Mouse (Mus musculus) inflammation-experienced regulatory T-cells (primary cell): ENCODE measurements around the gene Spns3. TPM values are rescaled to one million over a fixed set of nuclear protein-coding genes. Genes with fewer than 3 reads are reported as not detected.

Source experiments
- polyA plus RNA-seq, 2 experiments: library from polyadenylated mRNA; unstranded; fragments of 100-300 nt; shearing (Covaris generic); gene quantifications; one replicate each; pipeline ENCODE4 v1.2.1; 2017

Gene Spns3
- 1 to 10 TPM in 1 of 2 experiments, under 1 TPM in 1; 0.29 to 2.2 TPM for polyA plus RNA-seq

DNA sequence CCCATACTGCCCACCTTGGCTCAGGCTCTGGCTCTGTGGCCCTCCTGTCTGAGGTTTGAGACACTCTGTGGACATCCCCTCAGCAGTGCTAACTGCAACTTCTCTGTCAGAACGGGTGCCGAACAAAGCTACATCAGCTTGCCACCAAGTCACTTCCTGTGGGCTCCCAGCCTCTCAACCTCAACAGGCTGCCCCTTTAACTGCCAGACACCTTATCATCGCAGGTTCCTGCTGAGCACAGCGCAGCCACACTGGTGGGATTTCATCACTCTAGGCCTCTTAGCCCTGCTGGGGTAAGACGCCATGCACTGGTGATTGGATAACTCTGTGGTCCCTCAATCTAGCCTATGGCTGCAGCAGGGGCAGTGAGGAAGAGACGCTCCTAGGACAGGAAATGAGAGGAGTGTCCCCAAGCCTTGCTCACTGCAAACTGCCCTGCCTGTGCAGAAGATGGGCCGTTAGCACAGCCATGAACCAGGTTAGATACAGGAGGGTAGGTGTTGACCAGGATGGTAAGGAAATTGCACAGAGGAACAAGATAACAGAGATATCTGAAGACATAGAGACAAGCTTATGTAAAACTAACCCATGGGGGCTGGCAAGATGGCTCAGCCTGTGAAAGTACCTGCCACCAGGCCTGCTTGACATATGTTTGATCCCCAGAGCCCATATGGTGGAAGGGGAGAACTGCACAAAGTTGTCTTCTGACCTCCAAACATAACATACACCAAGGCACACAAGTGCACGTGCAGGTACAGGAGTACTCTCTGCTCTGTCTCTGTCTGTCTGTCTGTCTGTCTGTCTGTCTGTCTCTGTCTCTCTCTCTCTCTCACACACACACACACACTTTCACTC, at the start of gene Spns3:
Gene Spns3 (minus strand): TSS at position 373 of the 855 bp plus-strand sequence.

DNA sequence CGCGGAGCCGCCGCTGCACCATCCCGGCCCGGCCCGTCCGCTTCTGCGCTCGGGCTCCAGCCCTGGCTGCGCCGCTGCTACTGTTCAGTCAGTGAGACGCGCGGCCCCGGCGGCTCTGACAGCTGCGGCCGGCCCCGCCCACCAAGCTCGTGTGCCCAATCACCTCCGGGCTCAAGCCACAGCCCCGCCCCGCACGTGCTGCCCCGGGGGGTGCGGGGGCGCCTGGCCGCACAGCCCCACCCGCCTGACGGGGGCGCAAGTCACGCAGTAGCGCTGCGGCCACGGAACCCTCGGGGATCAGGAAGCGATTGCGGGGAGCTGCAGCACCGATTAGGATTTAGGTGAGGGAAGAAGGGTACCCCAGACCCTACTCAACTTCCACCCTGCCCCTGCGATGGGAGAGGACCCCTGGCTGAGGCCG, 60.4 kb downstream of the Spns3 start, which contains the start of gene Spns2:
Gene Spns2 (minus strand): TSS at position 24 of the 421 bp plus-strand sequence.

Other genes starting within 250 kb of the Spns3 start
- gene Xaf1, start 248.9 kb downstream of the Spns3 start, polyA plus RNA-seq = 10 to 100 TPM; 64.3 to 80.6 TPM
- 1 to 10 TPM in 1 of 2 experiments, under 1 TPM in 1; 0.34 to 1.4 TPM for gene Fbxo39, start 236.1 kb downstream of the Spns3 start, polyA plus RNA-seq
- not detected for gene Tekt1, start 188.1 kb downstream of the Spns3 start, polyA plus RNA-seq
- gene Smtnl2, start 138.8 kb downstream of the Spns3 start, polyA plus RNA-seq = 1 to 10 TPM in 1 of 2 experiments, under 1 TPM in 1; 0.07 to 1.1 TPM
- gene Ggt6, start 115.0 kb downstream of the Spns3 start, polyA plus RNA-seq = not detected
- gene Mybbp1a, start 109.2 kb downstream of the Spns3 start, polyA plus RNA-seq = 100 to 1,000 TPM in 1 of 2 experiments, 10 to 100 TPM in 1; 96.4 to 113 TPM
- under 1 TPM; 0.49 to 0.67 TPM for gene Spns2, start 60.6 kb downstream of the Spns3 start, polyA plus RNA-seq
- gene Ube2g1, start 56.8 kb upstream of the Spns3 start, polyA plus RNA-seq = 10 to 100 TPM; 58.1 to 60.8 TPM
- 10 to 100 TPM; 45.5 to 47.7 TPM for gene Ankfy1, start 139.5 kb upstream of the Spns3 start, polyA plus RNA-seq
- 10 to 100 TPM in 1 of 2 experiments, 1 to 10 TPM in 1; 8.1 to 10.7 TPM for gene Cyb5d2, start 245.6 kb upstream of the Spns3 start, polyA plus RNA-seq
- 10 to 100 TPM; 19.7 to 22.8 TPM for gene Zzef1, start 245.7 kb upstream of the Spns3 start, polyA plus RNA-seq